Mouse (Mus musculus) spleen, postnatal 14 days (tissue): ENCODE results near the gene Fgfr2.

ENCODE experiments used
- DNase-seq, 2 experiments: peaks; one replicate each; pipeline ENCODE4 v3.0.0; 2021 to 2022; ENCODE audit warnings: low spot score in 2 of 2

Gene Fgfr2

GRCm38 (mm10) chr7:130780866-130781419 is 2342.2 kb downstream of the Fgfr2 start:
- DNase-seq: no peak

- no peak for DNase-seq
Measured at GRCm38 (mm10) chr7:130773914-130774630, 2349.1 kb downstream of the Fgfr2 start, which contains the start of gene Btbd16. Btbd16 (plus strand) TSS chr7:130774069.

- DNase-seq: peak in 1 of 2 experiments; percentile 18
Measured at GRCm38 (mm10) chr7:130773171-130773830, 2349.8 kb downstream of the Fgfr2 start.

GRCm38 (mm10) chr7:130770707-130771106 is 2352.4 kb downstream of the Fgfr2 start:
- peak; percentile 44 to 67 for DNase-seq

- DNase-seq: no peak
Measured at GRCm38 (mm10) chr7:130768151-130768550, 2355.0 kb downstream of the Fgfr2 start.

GRCm38 (mm10) chr7:130766411-130767170 is 2356.6 kb downstream of the Fgfr2 start:
- DNase-seq: no peak

- DNase-seq: no peak
Measured at GRCm38 (mm10) chr7:130764160-130764559, 2359.0 kb downstream of the Fgfr2 start.

GRCm38 (mm10) chr7:130762071-130762897 is 2360.9 kb downstream of the Fgfr2 start:
- DNase-seq: peak in 1 of 2 experiments; percentile 25

GRCm38 (mm10) chr7:130757326-130757865 is 2365.8 kb downstream of the Fgfr2 start:
- no peak for DNase-seq

GRCm38 (mm10) chr7:130756343-130756835 is 2366.8 kb downstream of the Fgfr2 start:
- DNase-seq: no peak

- no peak for DNase-seq
Measured at GRCm38 (mm10) chr7:130754790-130755189, 2368.4 kb downstream of the Fgfr2 start.

- no peak for DNase-seq
Measured at GRCm38 (mm10) chr7:130751678-130752077, 2371.5 kb downstream of the Fgfr2 start.

GRCm38 (mm10) chr7:130750752-130751490 is 2372.2 kb downstream of the Fgfr2 start:
- no peak for DNase-seq

- DNase-seq: no peak
Measured at GRCm38 (mm10) chr7:130749165-130749564, 2374.0 kb downstream of the Fgfr2 start.

- no peak for DNase-seq
Measured at GRCm38 (mm10) chr7:130743239-130744025, 2379.7 kb downstream of the Fgfr2 start.

GRCm38 (mm10) chr7:130741099-130741498 is 2382.1 kb downstream of the Fgfr2 start:
- DNase-seq: no peak

GRCm38 (mm10) chr7:130734195-130734787 is 2388.9 kb downstream of the Fgfr2 start:
- DNase-seq: no peak

- DNase-seq: no peak
Measured at GRCm38 (mm10) chr7:130733423-130733822, 2389.7 kb downstream of the Fgfr2 start.

- DNase-seq: no peak
Measured at GRCm38 (mm10) chr7:130732908-130733307, 2390.2 kb downstream of the Fgfr2 start.
